Mouse (Mus musculus): Measurements from ENCODE around the gene Gm28048. TPM values are rescaled to one million over a fixed set of nuclear protein-coding genes. Genes with fewer than 3 reads are reported as not detected.

Gene Gm28048
- polyA plus RNA-seq, 1 experiment from 2014 or later = 14.0 TPM

GRCm38 (mm10) chr11:22858441-22859300 is 123.2 kb downstream of the Gm28048 start:
- H3K4me1 ChIP-seq (replicated peaks; ENCODE audit: control insufficient read depth, insufficient read depth) = no peaks in the 10 kb centered on the region
- DNase-seq (ENCODE audit: low spot score) = peak; percentile 59
- ATAC-seq (ENCODE audit: low FRiP score, low TSS enrichment) = peak; percentile 49
- TF ChIP-seq CTCF (IDR thresholded peaks at IDR 0.05; ENCODE audit: low read depth) = 0 out of 2 replicates have a peak, but pooled peaks have one; percentile 8
- no peak for TF ChIP-seq EP300 (optimal IDR thresholded peaks at IDR 0.05)
- peak overlapping the region; percentile 88 for H3K9ac ChIP-seq (ENCODE audit: low read length)
- peak overlapping the region; percentile 97 for H3K27ac ChIP-seq (replicated peaks)
- WGBS = 7% methylated on average over 50 of the region's 50 CpGs
- peak overlapping the region; percentile 91 for H3K4me2 ChIP-seq (replicated peaks; ENCODE audit: low read depth)
- no peaks in the 10 kb centered on the region for H3K9me3 ChIP-seq (ENCODE audit: control insufficient read depth, low read length)
- no peaks in the 10 kb centered on the region for H3K36me3 ChIP-seq (ENCODE audit: control insufficient read depth, insufficient read depth, low read length)
- H3K4me3 ChIP-seq (ENCODE audit: low read depth, low read length) = peak overlapping the region; percentile 91
- no peaks in the 10 kb centered on the region for H3K27me3 ChIP-seq (ENCODE audit: control insufficient read depth, insufficient read depth, low read length)

GRCm38 (mm10) chr11:22857705-22858440 is 124.0 kb downstream of the Gm28048 start:
- DNase-seq (ENCODE audit: low spot score) = peak; percentile 36

GRCm38 (mm10) chr11:22857106-22857704 is 124.7 kb downstream of the Gm28048 start:
- 74% methylated on average over 5 of the region's 5 CpGs for WGBS
- ATAC-seq (ENCODE audit: low FRiP score, low TSS enrichment) (no peak), DNase-seq (ENCODE audit: low spot score) (no peak)
- peak overlapping the region; percentile 91 for H3K4me2 ChIP-seq (replicated peaks; ENCODE audit: low read depth)
- H3K9me3 ChIP-seq (ENCODE audit: control insufficient read depth, low read length) = no peaks in the 10 kb centered on the region
- no peaks in the 10 kb centered on the region for H3K4me1 ChIP-seq (replicated peaks; ENCODE audit: control insufficient read depth, insufficient read depth)
- no peaks in the 10 kb centered on the region for H3K27me3 ChIP-seq (ENCODE audit: control insufficient read depth, insufficient read depth, low read length)
- H3K36me3 ChIP-seq (ENCODE audit: control insufficient read depth, insufficient read depth, low read length) = no peaks in the 10 kb centered on the region
- H3K27ac ChIP-seq (replicated peaks) = no peak overlapping the region
- H3K4me3 ChIP-seq (ENCODE audit: low read depth, low read length) = peak overlapping the region; percentile 91; the same call in 1 of the 2 replicates
- no peak for TF ChIP-seq EP300 (optimal IDR thresholded peaks at IDR 0.05)
- TF ChIP-seq CTCF (IDR thresholded peaks at IDR 0.05; ENCODE audit: low read depth) = no peak
- no peak overlapping the region for H3K9ac ChIP-seq (ENCODE audit: low read length)

More at GRCm38 (mm10) chr11:22857705-22858440, 124.0 kb downstream of the Gm28048 start:
- no peaks in the 10 kb centered on the region for H3K4me1 ChIP-seq (replicated peaks; ENCODE audit: control insufficient read depth, insufficient read depth)
- WGBS = 27% methylated on average over 25 of the region's 25 CpGs
- no peak for TF ChIP-seq CTCF (IDR thresholded peaks at IDR 0.05; ENCODE audit: low read depth)
- TF ChIP-seq EP300 (optimal IDR thresholded peaks at IDR 0.05) = no peak
- H3K4me2 ChIP-seq (replicated peaks; ENCODE audit: low read depth) = peak overlapping the region; percentile 91
- no peaks in the 10 kb centered on the region for H3K9me3 ChIP-seq (ENCODE audit: control insufficient read depth, low read length)
- peak overlapping the region; percentile 91 for H3K4me3 ChIP-seq (ENCODE audit: low read depth, low read length)
- H3K27ac ChIP-seq (replicated peaks) = peak overlapping the region; percentile 97
- ATAC-seq (ENCODE audit: low FRiP score, low TSS enrichment) = no peak
- peak overlapping the region; percentile 88 for H3K9ac ChIP-seq (ENCODE audit: low read length)
- no peaks in the 10 kb centered on the region for H3K36me3 ChIP-seq (ENCODE audit: control insufficient read depth, insufficient read depth, low read length)
- no peaks in the 10 kb centered on the region for H3K27me3 ChIP-seq (ENCODE audit: control insufficient read depth, insufficient read depth, low read length)

- H3K27ac ChIP-seq (replicated peaks) = no peak overlapping the region
- no peak overlapping the region for H3K4me3 ChIP-seq (ENCODE audit: low read depth, low read length)
- 75% methylated on average over 3 of the region's 3 CpGs for WGBS
- H3K4me2 ChIP-seq (replicated peaks; ENCODE audit: low read depth) = no peak overlapping the region
- no peaks in the 10 kb centered on the region for H3K27me3 ChIP-seq (ENCODE audit: control insufficient read depth, insufficient read depth, low read length)
- no peaks in the 10 kb centered on the region for H3K4me1 ChIP-seq (replicated peaks; ENCODE audit: control insufficient read depth, insufficient read depth)
- H3K9ac ChIP-seq (ENCODE audit: low read length) = no peak overlapping the region
- no peak for DNase-seq (ENCODE audit: low spot score)
- H3K36me3 ChIP-seq (ENCODE audit: control insufficient read depth, insufficient read depth, low read length) = no peaks in the 10 kb centered on the region
- TF ChIP-seq EP300 (optimal IDR thresholded peaks at IDR 0.05) (no peak), CTCF (IDR thresholded peaks at IDR 0.05; ENCODE audit: low read depth) (no peak)
- H3K9me3 ChIP-seq (ENCODE audit: control insufficient read depth, low read length) = no peaks in the 10 kb centered on the region
- ATAC-seq (ENCODE audit: low FRiP score, low TSS enrichment) = no peak
Observed at GRCm38 (mm10) chr11:22856371-22856965, 125.4 kb downstream of the Gm28048 start.

- H3K4me1 ChIP-seq (replicated peaks; ENCODE audit: control insufficient read depth, insufficient read depth) = peaks cover 5% of the 10 kb centered on the region; the same call in 1 of the 2 replicates
- DNase-seq (ENCODE audit: low spot score) (no peak), ATAC-seq (ENCODE audit: low FRiP score, low TSS enrichment) (no peak)
- no peak for TF ChIP-seq EP300 (optimal IDR thresholded peaks at IDR 0.05)
- no peak for TF ChIP-seq CTCF (IDR thresholded peaks at IDR 0.05; ENCODE audit: low read depth)
- H3K9ac ChIP-seq (ENCODE audit: low read length) = no peak overlapping the region
- no peaks in the 10 kb centered on the region for H3K27me3 ChIP-seq (ENCODE audit: control insufficient read depth, insufficient read depth, low read length)
- no peak overlapping the region for H3K4me3 ChIP-seq (ENCODE audit: low read depth, low read length)
- no peaks in the 10 kb centered on the region for H3K36me3 ChIP-seq (ENCODE audit: control insufficient read depth, insufficient read depth, low read length)
- no peak overlapping the region for H3K27ac ChIP-seq (replicated peaks)
- no peaks in the 10 kb centered on the region for H3K9me3 ChIP-seq (ENCODE audit: control insufficient read depth, low read length)
- H3K4me2 ChIP-seq (replicated peaks; ENCODE audit: low read depth) = no peak overlapping the region
- 59% methylated on average over 4 of the region's 4 CpGs for WGBS
Observed at GRCm38 (mm10) chr11:22854571-22854970, 127.3 kb downstream of the Gm28048 start.
